Mouse (Mus musculus): Measurements from ENCODE around the gene Pdzrn3. TPM values are rescaled to one million over a fixed set of nuclear protein-coding genes. Genes with fewer than 3 reads are reported as not detected.

Pdzrn3 gene
- total and polyA plus RNA-seq, 3 experiments, result 0.08 TPM; not detected in 2

DNA sequence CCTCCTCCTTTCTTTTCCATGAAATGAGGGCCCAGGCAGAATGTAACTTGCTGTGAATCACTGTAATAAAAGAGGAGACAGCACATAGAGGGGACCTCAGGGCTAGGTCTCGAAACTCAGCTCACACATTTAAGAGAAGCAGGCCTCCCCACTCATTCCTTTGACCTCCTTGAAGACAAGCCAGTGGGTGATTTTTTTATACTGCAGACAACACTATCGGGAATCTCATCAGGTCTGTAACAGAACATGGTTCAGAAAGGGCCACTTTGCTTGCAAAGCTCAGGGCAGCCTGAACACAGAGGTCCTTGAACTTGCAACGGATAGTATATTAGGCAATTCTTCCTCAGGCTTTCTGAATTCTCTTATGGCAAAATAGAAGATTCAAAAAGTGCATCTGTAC lies 93.8 kb downstream of the Pdzrn3 start:
- H3K79me2 ChIP-seq (ENCODE audit: control insufficient read depth, insufficient read depth, low read length, poor library complexity), result no peaks in the 10 kb centered on the region
- no peak overlapping the region for H3K9ac ChIP-seq (ENCODE audit: control insufficient read depth, low read depth, low read length, poor library complexity, severe bottlenecking)
- H3K4me3 ChIP-seq (ENCODE audit: control insufficient read depth in 1 of 2, insufficient read depth in 1 of 2, low read depth in 2 of 2, low read length in 2 of 2), result no peak overlapping the region
- H3K27me3 ChIP-seq (ENCODE audit: control insufficient read depth in 1 of 2, insufficient read depth in 2 of 2, low read length in 2 of 2), result no peaks in the 10 kb centered on the region
- no peaks in the 10 kb centered on the region for H3K9me3 ChIP-seq (replicated peaks; ENCODE audit: insufficient read depth, low read length)
- no peak for TF ChIP-seq ETS1 (IDR thresholded peaks at IDR 0.05; ENCODE audit: low read depth, low read length)
- no peak for TF ChIP-seq RCOR1 (IDR thresholded peaks at IDR 0.05; ENCODE audit: low read depth, low read length)
- no peak for TF ChIP-seq POLR2A (IDR thresholded peaks at IDR 0.05; ENCODE audit: control insufficient read depth in 1 of 2, insufficient read depth in 1 of 2, low read depth in 1 of 2, low read length in 2 of 2, poor library complexity in 1 of 2)
- no peak for TF ChIP-seq EP300 (IDR thresholded peaks at IDR 0.05; ENCODE audit: low read depth in 1 of 2, low read length in 2 of 2)
- no peak for TF ChIP-seq MXI1 (IDR thresholded peaks at IDR 0.05; ENCODE audit: low read depth, low read length)
- TF ChIP-seq JUND (IDR thresholded peaks at IDR 0.05; ENCODE audit: low read depth, low read length), result no peak
- no peak for TF ChIP-seq MEF2A (IDR thresholded peaks at IDR 0.05; ENCODE audit: extremely low read depth, insufficient replicate concordance, low read depth, low read length, poor library complexity, severe bottlenecking)
- no peak for TF ChIP-seq NELFE (IDR thresholded peaks at IDR 0.05; ENCODE audit: low read depth, low read length)
- no peak for TF ChIP-seq MYB (IDR thresholded peaks at IDR 0.05; ENCODE audit: low read depth, low read length)
- no peak for TF ChIP-seq TCF12 (IDR thresholded peaks at IDR 0.05; ENCODE audit: low read depth, low read length)
- no peak for TF ChIP-seq NRF1 (IDR thresholded peaks at IDR 0.05; ENCODE audit: insufficient read depth, low read depth, low read length, poor library complexity, severe bottlenecking)
- H3K27ac ChIP-seq (ENCODE audit: control insufficient read depth, low read depth, low read length), result no peak overlapping the region
- no peak for DNase-seq (ENCODE audit: low read depth, low spot score)
- H3K4me1 ChIP-seq (ENCODE audit: control insufficient read depth in 1 of 2, insufficient read depth in 2 of 2, low read length in 2 of 2), result peaks cover 10 to 24% of the 10 kb centered on the region in 2 experiments
- H3K36me3 ChIP-seq (ENCODE audit: control insufficient read depth in 1 of 2, insufficient read depth in 2 of 2, low read length in 2 of 2), result peaks cover 0 to 22% of the 10 kb centered on the region in 2 experiments; a peak in 2 of 4 replicates

GRCm38 (mm10) chr6:101281644-101282043 lies 96.1 kb downstream of the Pdzrn3 start:
- Histone ChIP-seq H3K36me3 (ENCODE audit: control insufficient read depth in 1 of 2, insufficient read depth in 2 of 2, low read length in 2 of 2) (peaks cover 0 to 14% of the 10 kb centered on the region in 2 experiments; a peak in 2 of 4 replicates), H3K9ac (ENCODE audit: control insufficient read depth, low read depth, low read length, poor library complexity, severe bottlenecking) (no peak overlapping the region), H3K27me3 (ENCODE audit: control insufficient read depth in 1 of 2, insufficient read depth in 2 of 2, low read length in 2 of 2) (no peaks in the 10 kb centered on the region), H3K9me3 (replicated peaks; ENCODE audit: insufficient read depth, low read length) (no peaks in the 10 kb centered on the region), H3K27ac (ENCODE audit: control insufficient read depth, low read depth, low read length) (no peak overlapping the region), H3K79me2 (ENCODE audit: control insufficient read depth, insufficient read depth, low read length, poor library complexity) (no peaks in the 10 kb centered on the region), H3K4me3 (ENCODE audit: control insufficient read depth in 1 of 2, insufficient read depth in 1 of 2, low read depth in 2 of 2, low read length in 2 of 2) (no peak overlapping the region), H3K4me1 (ENCODE audit: control insufficient read depth in 1 of 2, insufficient read depth in 2 of 2, low read length in 2 of 2) (peaks cover under 1 to 19% of the 10 kb centered on the region in 2 experiments; a peak in 3 of 4 replicates)
- TF ChIP-seq TCF12 (IDR thresholded peaks at IDR 0.05; ENCODE audit: low read depth, low read length) (no peak), ZKSCAN1 (IDR thresholded peaks at IDR 0.05; ENCODE audit: low read depth, low read length) (no peak), NRF1 (IDR thresholded peaks at IDR 0.05; ENCODE audit: insufficient read depth, low read depth, low read length, poor library complexity, severe bottlenecking) (no peak), CHD1 (IDR thresholded peaks at IDR 0.05; ENCODE audit: low read depth, low read length) (no peak), HCFC1 (IDR thresholded peaks at IDR 0.05; ENCODE audit: low read depth, low read length) (no peak), ETS1 (IDR thresholded peaks at IDR 0.05; ENCODE audit: low read depth, low read length) (no peak), JUND (IDR thresholded peaks at IDR 0.05; ENCODE audit: low read depth, low read length) (no peak), EP300 (IDR thresholded peaks at IDR 0.05; ENCODE audit: low read depth in 1 of 2, low read length in 2 of 2) (no peak)
- DNase-seq (ENCODE audit: low read depth, low spot score), result no peak
